Mouse (Mus musculus) olfactory bulb, adult 2 months (tissue): ENCODE measurements at regions not wholly inside any gene's neighbourhood (a gene's known extent, or its start where the extent isn't known, plus 50 kb on each side); places are given as distances from the start of the nearest gene placed in this dataset.

ENCODE experiments used
- CTCF ChIP-seq: fragments of 200-500 bp; IDR thresholded peaks from 2 replicates; pipeline ENCODE4 v1.5.1; 2012; ENCODE audit warnings: low read depth, mild to moderate bottlenecking, low read length, moderate library complexity; ENCODE audit not compliant: insufficient read depth
- POLR2A ChIP-seq: fragments of 200-500 bp; IDR thresholded peaks from 2 replicates; pipeline ENCODE4 v1.6.1; 2012; ENCODE audit warnings: mild to moderate bottlenecking, low read depth, low read length, moderate library complexity; ENCODE audit not compliant: insufficient read depth

GRCm38 (mm10) chr15:42901782-42902181, 2767.6 kb downstream of the 9330182O14Rik start:
- TF ChIP-seq CTCF (no peak), POLR2A (no peak)
